Mouse (Mus musculus): ENCODE measurements at regions not wholly inside any gene's neighbourhood (a gene's known extent, or its start where the extent isn't known, plus 50 kb on each side); places are given as distances from the start of the nearest gene placed in this dataset.
"Not testable (repeated sequence)": the region's sequence is repeated elsewhere in the genome, so short reads cannot be mapped to it uniquely, and the experiment has no call there.

DNA sequence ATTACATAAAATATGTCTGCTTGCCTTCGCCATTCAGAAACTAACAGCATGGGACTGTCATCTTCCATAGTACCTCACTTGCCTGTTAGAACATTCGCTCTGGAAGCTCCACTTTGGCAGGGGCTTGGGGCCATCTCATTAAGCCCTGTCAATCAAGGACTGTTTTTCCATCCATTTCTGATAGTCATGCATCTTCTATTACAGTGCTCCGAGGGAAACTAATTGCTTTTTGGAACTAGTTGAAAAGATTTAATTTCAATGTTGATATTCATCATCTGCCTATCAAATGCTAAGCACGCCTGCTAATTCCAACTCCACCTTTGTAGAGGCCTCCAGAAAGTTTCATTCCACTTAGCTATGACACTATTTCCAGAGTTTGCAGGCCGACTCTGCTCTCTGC is 232.7 kb downstream of the Diras2 start:
- no peak for DNase-seq (ENCODE audit: low spot score in 2 of 2)

DNA sequence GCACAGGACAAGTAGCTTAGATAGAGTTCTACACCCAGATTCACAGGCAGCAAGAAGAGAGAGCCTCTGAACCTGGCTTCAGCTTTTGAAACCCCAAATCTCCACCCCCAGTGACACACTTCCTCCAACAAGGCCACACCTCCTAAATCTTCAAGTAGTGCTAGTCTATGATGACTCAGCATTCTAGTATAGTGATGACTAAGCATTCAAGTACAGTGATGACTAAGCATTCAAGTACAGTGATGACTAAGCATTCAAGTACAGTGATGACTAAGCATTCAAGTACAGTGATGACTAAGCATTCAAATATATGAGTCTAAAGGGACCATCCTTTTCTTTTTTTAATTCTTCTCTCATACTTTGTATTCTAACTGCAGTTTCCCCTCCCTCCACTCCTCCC is 225.8 kb downstream of the Diras2 start:
- not testable (repeated sequence) for DNase-seq (ENCODE audit: low spot score in 2 of 2)

DNA sequence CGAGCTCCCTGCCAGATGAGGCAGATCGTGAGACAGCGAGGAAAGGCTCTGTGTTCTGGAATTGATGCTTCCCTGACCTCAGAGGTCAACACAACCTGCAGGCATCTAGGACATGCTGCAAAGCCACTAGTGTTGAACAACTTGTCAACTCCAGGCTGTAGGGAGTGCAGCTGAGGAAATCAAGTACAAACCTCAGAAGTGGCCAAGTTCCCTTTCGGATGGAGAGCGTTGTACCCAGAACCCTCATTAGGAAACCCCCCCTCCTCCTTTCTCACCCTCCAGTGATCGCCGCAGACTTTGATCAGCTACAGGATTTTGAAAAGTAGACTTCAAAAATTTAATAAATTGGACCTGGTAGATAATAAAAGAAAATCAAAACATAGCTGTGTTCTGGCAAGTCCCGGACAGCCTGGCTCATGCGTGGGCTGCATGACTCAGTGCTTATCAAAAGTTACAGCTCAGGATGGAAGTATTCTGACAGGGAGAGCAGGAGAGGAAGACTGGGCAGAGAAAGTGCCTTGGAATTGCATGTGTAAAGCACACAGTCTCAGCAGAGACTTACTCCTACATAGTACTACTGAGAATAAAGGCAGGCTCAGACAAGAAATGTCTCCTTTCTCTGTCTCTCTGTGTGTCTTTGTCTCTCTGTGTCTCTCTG is 224.2 kb downstream of the Diras2 start:
- no peak for DNase-seq (ENCODE audit: low spot score in 2 of 2)

GRCm38 (mm10) chr13:52310954-52311353 is 220.1 kb downstream of the Diras2 start:
- no peak for DNase-seq (ENCODE audit: low spot score in 2 of 2)

GRCm38 (mm10) chr13:52318276-52318675 is 212.8 kb downstream of the Diras2 start:
- no peak for DNase-seq (ENCODE audit: low spot score in 2 of 2)

- DNase-seq (ENCODE audit: low spot score in 2 of 2) = no peak
These were observed 207.4 kb downstream of the Diras2 start for GRCm38 (mm10) chr13:52323691-52324090.

- not testable (repeated sequence) for DNase-seq (ENCODE audit: low spot score in 2 of 2)
These were observed 206.7 kb downstream of the Diras2 start for GRCm38 (mm10) chr13:52324378-52324777.

- DNase-seq (ENCODE audit: low spot score in 2 of 2) = not testable (repeated sequence)
These were observed 205.4 kb downstream of the Diras2 start for GRCm38 (mm10) chr13:52325647-52326046.

DNA sequence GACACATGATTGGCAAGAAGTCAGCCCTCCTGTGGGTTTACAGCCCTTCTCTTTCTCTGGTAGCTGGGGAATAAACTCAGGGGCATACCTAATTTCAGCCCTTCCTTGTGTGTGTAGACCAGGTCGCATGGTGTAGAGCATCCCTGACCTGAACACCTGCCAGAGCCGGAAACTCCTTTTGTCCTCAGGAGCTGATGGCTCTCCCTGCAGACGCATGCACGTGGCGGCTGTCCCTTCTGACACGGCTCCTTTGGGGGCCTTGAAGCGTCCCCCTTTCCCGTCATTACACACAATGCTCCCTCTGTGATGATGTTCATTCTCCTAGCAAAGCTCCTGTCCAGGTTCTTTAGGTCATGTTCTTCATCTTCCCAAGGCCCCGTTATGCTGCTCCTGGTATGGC is 203.3 kb downstream of the Diras2 start:
- no peak for DNase-seq (ENCODE audit: low spot score in 2 of 2)

- no peak for DNase-seq (ENCODE audit: low spot score in 2 of 2)
These were observed 202.3 kb downstream of the Diras2 start for GRCm38 (mm10) chr13:52328766-52329165.

GRCm38 (mm10) chr13:52331068-52331467 is 200.0 kb downstream of the Diras2 start:
- DNase-seq (ENCODE audit: low spot score in 2 of 2) = no peak

DNA sequence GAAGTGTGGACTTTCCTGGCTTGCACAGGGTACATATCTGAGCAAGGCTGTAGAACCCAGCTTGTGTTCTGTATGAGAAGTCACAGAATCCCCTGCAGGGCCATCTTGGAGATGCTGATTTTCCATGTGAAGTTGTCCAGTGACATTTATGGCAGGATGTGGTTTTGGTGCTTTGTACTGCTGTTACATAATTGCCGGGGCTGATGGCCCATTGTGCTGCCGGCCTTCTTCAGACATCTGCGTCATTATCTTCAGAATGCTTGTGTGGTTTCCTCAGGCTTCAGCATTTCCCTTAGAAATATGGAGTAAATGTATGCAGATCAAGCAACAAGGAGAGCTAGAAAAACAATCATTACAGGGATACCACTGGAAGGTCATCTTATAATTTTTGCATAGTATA is 196.1 kb downstream of the Diras2 start:
- no peak for DNase-seq (ENCODE audit: low spot score in 2 of 2)

GRCm38 (mm10) chr13:52337936-52338335 is 193.1 kb downstream of the Diras2 start:
- DNase-seq (ENCODE audit: low spot score in 2 of 2) = no peak

DNA sequence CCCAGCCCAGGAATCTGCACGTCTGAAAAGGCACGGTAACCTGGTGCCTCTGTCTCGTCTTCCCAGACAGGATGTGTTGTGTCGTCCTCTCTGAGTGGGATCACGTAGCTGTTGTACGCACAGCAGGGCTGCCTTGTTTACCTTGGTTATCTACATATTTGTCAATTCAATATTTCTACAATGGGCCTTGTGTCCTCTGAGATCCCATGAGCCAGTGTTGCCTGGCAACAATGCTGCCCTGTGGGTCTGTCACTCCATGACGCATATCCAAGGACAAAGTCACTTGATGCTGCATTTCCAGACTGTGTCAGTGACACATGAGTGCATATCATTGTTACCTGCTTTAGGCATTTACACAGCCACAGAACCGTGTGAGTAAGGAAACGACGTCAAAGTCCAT is 191.9 kb downstream of the Diras2 start:
- peak in 1 of 2 experiments; percentile 12 for DNase-seq (ENCODE audit: low spot score in 2 of 2)

- no peak for DNase-seq (ENCODE audit: low spot score in 2 of 2)
These were observed 189.1 kb downstream of the Diras2 start for GRCm38 (mm10) chr13:52341981-52342380.

DNA sequence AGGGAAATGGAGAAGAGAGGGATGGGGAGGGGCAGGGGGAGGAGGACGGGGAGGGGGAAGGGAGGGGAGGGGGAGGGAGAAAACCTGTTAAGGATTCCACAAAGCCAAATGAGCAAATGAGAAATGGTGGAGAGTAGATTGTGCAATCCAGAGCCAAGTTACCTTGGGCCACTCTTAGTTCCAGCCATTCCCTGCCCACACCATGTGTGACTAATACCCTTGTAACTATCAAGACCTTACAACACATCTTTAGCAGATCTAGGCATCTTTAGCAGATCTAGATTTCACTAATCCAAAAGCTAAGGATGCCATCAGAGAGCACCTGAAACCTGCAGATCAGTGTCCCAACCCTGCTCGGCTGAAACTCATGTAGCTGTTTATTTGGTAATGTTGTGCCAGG is 186.7 kb downstream of the Diras2 start:
- DNase-seq (ENCODE audit: low spot score in 2 of 2) = no peak

DNA sequence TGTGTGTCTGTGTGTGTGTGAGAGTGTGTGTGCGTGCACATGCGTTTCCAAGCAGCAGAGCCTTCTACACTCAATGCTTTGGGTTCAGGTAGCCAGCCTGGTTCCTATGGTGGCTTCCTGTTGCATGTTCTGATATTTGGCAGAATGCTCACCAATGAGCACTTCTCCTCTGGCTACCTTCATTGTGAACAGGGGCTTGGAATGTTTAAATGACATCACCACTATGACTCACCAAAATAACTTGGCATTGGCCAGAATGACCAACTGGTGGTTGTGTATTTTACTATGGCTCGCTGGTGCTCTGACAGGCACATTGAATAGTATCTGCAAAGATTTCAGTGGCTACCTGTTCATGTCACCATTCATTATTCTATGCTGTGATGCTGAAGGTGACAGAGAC is 186.2 kb downstream of the Diras2 start:
- no peak for DNase-seq (ENCODE audit: low spot score in 2 of 2)

- no peak for DNase-seq (ENCODE audit: low spot score in 2 of 2)
These were observed 185.6 kb downstream of the Diras2 start for GRCm38 (mm10) chr13:52345375-52346026.

DNA sequence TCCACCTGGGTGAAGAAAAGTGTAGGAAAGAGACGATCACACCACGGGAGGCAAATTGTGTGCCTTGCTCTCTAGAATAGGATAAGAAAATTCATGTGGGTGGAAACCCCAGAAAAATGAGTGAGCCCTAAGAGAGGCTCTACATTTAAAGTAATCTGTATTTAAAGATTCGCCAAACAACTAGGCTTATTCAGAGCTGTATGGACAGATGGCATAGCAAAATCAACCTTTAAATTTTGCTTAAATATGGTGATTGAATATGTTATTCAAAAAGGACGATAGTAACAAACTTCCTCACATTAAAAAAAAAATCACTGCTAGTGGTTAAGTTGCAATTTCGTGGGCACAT is 185.1 kb downstream of the Diras2 start:
- DNase-seq (ENCODE audit: low spot score in 2 of 2) = no peak

- DNase-seq (ENCODE audit: low spot score in 2 of 2) = no peak
These were observed 183.4 kb downstream of the Diras2 start for GRCm38 (mm10) chr13:52347631-52348030.

DNA sequence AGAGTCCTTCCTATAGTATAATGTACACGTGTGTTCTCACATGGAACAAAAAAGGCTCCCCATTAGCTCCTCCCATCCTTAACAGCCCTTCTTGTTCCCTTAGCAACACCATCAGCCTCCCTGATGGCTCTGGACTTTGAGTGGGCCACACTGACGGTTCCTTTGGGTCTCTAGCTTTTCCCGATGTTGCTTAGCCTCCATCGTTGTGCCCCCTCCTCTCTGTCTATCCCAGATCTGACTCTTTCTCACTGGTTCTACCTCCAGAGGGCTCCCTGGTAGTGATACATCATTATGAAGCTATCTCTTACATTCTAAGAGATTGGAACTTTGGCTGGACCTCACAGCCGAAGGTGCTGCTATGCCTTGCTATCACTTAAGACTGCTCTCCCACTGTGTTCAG is 181.5 kb downstream of the Diras2 start:
- DNase-seq (ENCODE audit: low spot score in 2 of 2) = no peak

GRCm38 (mm10) chr13:52352576-52352975 is 178.5 kb downstream of the Diras2 start:
- DNase-seq (ENCODE audit: low spot score in 2 of 2) = peak; percentile 25 to 34

- no peak for DNase-seq (ENCODE audit: low spot score in 2 of 2)
These were observed 177.6 kb downstream of the Diras2 start for GRCm38 (mm10) chr13:52353437-52353836.
